Mouse (Mus musculus): Measurements from ENCODE around the gene Adra1b. TPM values are rescaled to one million over a fixed set of nuclear protein-coding genes. Genes with fewer than 3 reads are reported as not detected.
A peak's percentile ranks its signal among the peaks of the same experiment; 100 is the strongest.

Adra1b gene
- total RNA-seq, 4 experiments from 2014 or later = 37.6 to 48.8 (median 44.3) TPM

- no peak for DNase-seq (ENCODE audit: low spot score)
Measured at GRCm38 (mm10) chr11:43895323-43895722, 5.7 kb downstream of the Adra1b start.

- DNase-seq (ENCODE audit: low spot score) = no peak
Measured at GRCm38 (mm10) chr11:43892546-43892945, 8.5 kb downstream of the Adra1b start.

- DNase-seq (ENCODE audit: low spot score) = no peak
Measured at GRCm38 (mm10) chr11:43891457-43891856, 9.6 kb downstream of the Adra1b start.

GRCm38 (mm10) chr11:43889208-43889915 lies 11.6 kb downstream of the Adra1b start:
- no peak for DNase-seq (ENCODE audit: low spot score)

GRCm38 (mm10) chr11:43888736-43889135 lies 12.3 kb downstream of the Adra1b start:
- DNase-seq (ENCODE audit: low spot score) = no peak

GRCm38 (mm10) chr11:43887597-43887996 lies 13.4 kb downstream of the Adra1b start:
- DNase-seq (ENCODE audit: low spot score) = no peak

- DNase-seq (ENCODE audit: low spot score) = no peak
Measured at GRCm38 (mm10) chr11:43884521-43884920, 16.5 kb downstream of the Adra1b start.

GRCm38 (mm10) chr11:43883641-43884181 lies 17.3 kb downstream of the Adra1b start:
- no peak for DNase-seq (ENCODE audit: low spot score)

- no peak for DNase-seq (ENCODE audit: low spot score)
Measured at GRCm38 (mm10) chr11:43877211-43877610, 23.8 kb downstream of the Adra1b start.

- peak; percentile 30 for DNase-seq (ENCODE audit: low spot score)
Measured at GRCm38 (mm10) chr11:43867721-43868281, 33.2 kb downstream of the Adra1b start.

- peak; percentile 33 for DNase-seq (ENCODE audit: low spot score)
Measured at GRCm38 (mm10) chr11:43865298-43866165, 35.5 kb downstream of the Adra1b start.

- no peak for DNase-seq (ENCODE audit: low spot score)
Measured at GRCm38 (mm10) chr11:43853046-43853445, 48.0 kb downstream of the Adra1b start.

GRCm38 (mm10) chr11:43848056-43848455 lies 53.0 kb downstream of the Adra1b start:
- no peak for DNase-seq (ENCODE audit: low spot score)

- no peak for DNase-seq (ENCODE audit: low spot score)
Measured at GRCm38 (mm10) chr11:43841596-43841995, 59.4 kb downstream of the Adra1b start.

- DNase-seq (ENCODE audit: low spot score) = no peak
Measured at GRCm38 (mm10) chr11:43840491-43840890, 60.5 kb downstream of the Adra1b start.

- peak; percentile 50 for DNase-seq (ENCODE audit: low spot score)
Measured at GRCm38 (mm10) chr11:43835880-43836740, 64.9 kb downstream of the Adra1b start.

- DNase-seq (ENCODE audit: low spot score) = no peak
Measured at GRCm38 (mm10) chr11:43835456-43835855, 65.6 kb downstream of the Adra1b start.

GRCm38 (mm10) chr11:43834531-43834930 lies 66.5 kb downstream of the Adra1b start:
- DNase-seq (ENCODE audit: low spot score) = no peak

GRCm38 (mm10) chr11:43831530-43831929 lies 69.5 kb downstream of the Adra1b start:
- no peak for DNase-seq (ENCODE audit: low spot score)

- DNase-seq (ENCODE audit: low spot score) = no peak
Measured at GRCm38 (mm10) chr11:43826769-43827168, 74.2 kb downstream of the Adra1b start.

GRCm38 (mm10) chr11:43823349-43823748 lies 77.7 kb downstream of the Adra1b start:
- DNase-seq (ENCODE audit: low spot score) = no peak
